Mouse (Mus musculus): Measurements from ENCODE around the gene Ppara. TPM values are rescaled to one million over a fixed set of nuclear protein-coding genes. Genes with fewer than 3 reads are reported as not detected.

Gene Ppara
- polyA plus RNA-seq, 1 experiment from 2014 or later = 18.2 TPM

DNA sequence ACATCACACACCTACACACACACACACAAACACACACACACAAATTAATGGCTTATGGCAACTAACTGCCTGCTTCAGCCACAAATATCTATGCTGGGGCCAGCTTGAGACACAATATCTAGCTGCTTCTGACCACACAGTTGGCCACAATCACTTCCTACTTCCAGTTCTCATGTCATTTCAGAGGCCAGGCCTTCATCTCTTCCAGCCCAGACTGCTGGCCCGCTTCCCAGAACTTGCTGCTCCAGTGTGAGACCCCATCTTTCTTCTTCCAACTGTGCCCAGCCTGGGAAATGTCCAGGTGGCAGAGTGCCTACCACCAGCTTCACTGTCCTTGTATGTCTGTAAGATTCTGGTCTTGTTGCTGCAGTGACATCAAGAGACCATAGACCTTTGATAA is 58.0 kb downstream of the Ppara start:
- 75% methylated on average over 1 of the region's 1 CpGs for WGBS
- H3K36me3 ChIP-seq = no peaks in the 10 kb centered on the region
- no peaks in the 10 kb centered on the region for H3K9me3 ChIP-seq
- no peak overlapping the region for H3K27ac ChIP-seq
- H3K9ac ChIP-seq = no peak overlapping the region
- no peak overlapping the region for H3K4me3 ChIP-seq (replicated peaks)
- ATAC-seq = no peak
- H3K4me1 ChIP-seq (replicated peaks) = no peaks in the 10 kb centered on the region
- H3K27me3 ChIP-seq (replicated peaks) = no peaks in the 10 kb centered on the region
- no peak overlapping the region for H3K4me2 ChIP-seq (replicated peaks)

GRCm38 (mm10) chr15:85795516-85795915 is 60.7 kb downstream of the Ppara start:
- Histone ChIP-seq H3K27me3 (replicated peaks) (no peaks in the 10 kb centered on the region), H3K4me2 (replicated peaks) (no peak overlapping the region), H3K4me3 (replicated peaks) (no peak overlapping the region), H3K36me3 (0 out of 2 replicates have a peak, but pooled peaks cover 3% of the 10 kb centered on the region), H3K4me1 (replicated peaks) (no peaks in the 10 kb centered on the region), H3K27ac (no peak overlapping the region), H3K9ac (no peak overlapping the region), H3K9me3 (no peaks in the 10 kb centered on the region)
- no peak for ATAC-seq
- WGBS = 79% methylated on average over 6 of the region's 6 CpGs

GRCm38 (mm10) chr15:85798676-85799075 is 63.9 kb downstream of the Ppara start:
- 93% methylated on average over 8 of the region's 8 CpGs for WGBS
- Histone ChIP-seq H3K4me3 (replicated peaks) (no peak overlapping the region), H3K36me3 (0 out of 2 replicates have a peak, but pooled peaks cover 3% of the 10 kb centered on the region), H3K4me2 (replicated peaks) (no peak overlapping the region), H3K9me3 (no peaks in the 10 kb centered on the region), H3K9ac (no peak overlapping the region), H3K27me3 (replicated peaks) (no peaks in the 10 kb centered on the region), H3K4me1 (replicated peaks) (no peaks in the 10 kb centered on the region), H3K27ac (no peak overlapping the region)
- ATAC-seq = no peak

- no peak for ATAC-seq
- WGBS = 83% methylated on average over 2 of the region's 2 CpGs
- Histone ChIP-seq H3K36me3 (0 out of 2 replicates have a peak, but pooled peaks cover 3% of the 10 kb centered on the region), H3K9me3 (no peaks in the 10 kb centered on the region), H3K4me3 (replicated peaks) (no peak overlapping the region), H3K27me3 (replicated peaks) (no peaks in the 10 kb centered on the region), H3K4me2 (replicated peaks) (no peak overlapping the region), H3K9ac (no peak overlapping the region), H3K27ac (no peak overlapping the region), H3K4me1 (replicated peaks) (no peaks in the 10 kb centered on the region)
These were observed 68.1 kb downstream of the Ppara start for GRCm38 (mm10) chr15:85802931-85803330.

DNA sequence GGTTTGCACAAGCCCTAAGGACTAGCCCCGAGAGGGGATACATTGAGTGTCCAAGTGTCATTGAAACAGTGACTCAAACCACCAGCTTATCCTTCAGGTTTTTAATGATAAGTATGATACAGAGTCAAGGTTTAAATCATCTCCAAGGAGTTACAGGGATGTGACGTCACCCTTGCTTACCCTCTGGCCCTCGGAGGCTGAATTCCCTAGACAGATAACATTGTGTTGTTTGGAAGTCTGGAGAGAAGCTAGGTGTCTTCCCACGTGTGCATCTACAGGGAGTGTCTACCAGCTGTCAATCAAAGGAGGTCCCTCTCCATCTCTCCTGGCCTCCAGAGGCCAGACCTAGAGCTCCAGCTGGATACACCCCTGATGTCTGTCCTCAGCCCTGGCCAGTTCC is 72.1 kb downstream of the Ppara start:
- 69% methylated on average over 4 of the region's 4 CpGs for WGBS
- H3K9me3 ChIP-seq = no peaks in the 10 kb centered on the region
- peaks cover 12% of the 10 kb centered on the region for H3K4me1 ChIP-seq (replicated peaks)
- no peaks in the 10 kb centered on the region for H3K36me3 ChIP-seq
- H3K27ac ChIP-seq = no peak overlapping the region
- H3K9ac ChIP-seq = no peak overlapping the region
- H3K4me3 ChIP-seq (replicated peaks) = no peak overlapping the region
- no peaks in the 10 kb centered on the region for H3K27me3 ChIP-seq (replicated peaks)
- H3K4me2 ChIP-seq (replicated peaks) = no peak overlapping the region
- no peak for ATAC-seq

DNA sequence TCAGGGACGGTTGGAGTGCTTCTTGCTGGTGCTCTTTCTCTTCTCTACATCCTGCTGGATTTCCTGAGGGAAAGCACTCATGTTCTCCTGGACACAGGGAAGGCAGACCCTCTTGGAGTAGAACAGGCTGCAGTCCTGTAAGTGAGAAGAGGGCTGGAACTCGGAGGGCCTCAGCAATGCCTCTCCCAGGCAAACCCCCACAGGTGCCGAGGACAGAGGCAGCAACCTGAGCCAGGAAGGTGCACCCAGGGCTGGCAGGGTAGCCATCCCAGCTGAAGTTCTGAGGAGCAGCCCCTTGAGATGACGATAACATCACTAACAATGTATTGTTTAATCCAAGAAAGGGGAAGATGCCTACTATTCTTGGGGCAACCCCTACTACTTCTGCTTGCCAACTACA is 72.6 kb downstream of the Ppara start:
- Histone ChIP-seq H3K4me1 (replicated peaks) (peaks cover 12% of the 10 kb centered on the region), H3K9me3 (no peaks in the 10 kb centered on the region), H3K36me3 (no peaks in the 10 kb centered on the region), H3K9ac (no peak overlapping the region), H3K4me2 (replicated peaks) (no peak overlapping the region), H3K4me3 (replicated peaks) (no peak overlapping the region), H3K27me3 (replicated peaks) (no peaks in the 10 kb centered on the region), H3K27ac (no peak overlapping the region)
- ATAC-seq = no peak
- WGBS = 84% methylated on average over 4 of the region's 4 CpGs

- H3K9ac ChIP-seq = no peak overlapping the region
- no peak overlapping the region for H3K4me2 ChIP-seq (replicated peaks)
- no peak overlapping the region for H3K27ac ChIP-seq
- ATAC-seq = no peak
- no peaks in the 10 kb centered on the region for H3K27me3 ChIP-seq (replicated peaks)
- no peaks in the 10 kb centered on the region for H3K9me3 ChIP-seq
- peaks cover 12% of the 10 kb centered on the region for H3K4me1 ChIP-seq (replicated peaks)
- 82% methylated on average over 6 of the region's 6 CpGs for WGBS
- H3K4me3 ChIP-seq (replicated peaks) = no peak overlapping the region
- no peaks in the 10 kb centered on the region for H3K36me3 ChIP-seq
These were observed 73.2 kb downstream of the Ppara start for GRCm38 (mm10) chr15:85808031-85808430.

GRCm38 (mm10) chr15:85808434-85808833 is 73.7 kb downstream of the Ppara start:
- H3K4me3 ChIP-seq (replicated peaks) = no peak overlapping the region
- ATAC-seq = no peak
- H3K4me2 ChIP-seq (replicated peaks) = no peak overlapping the region
- no peak overlapping the region for H3K9ac ChIP-seq
- peaks cover 12% of the 10 kb centered on the region for H3K4me1 ChIP-seq (replicated peaks)
- H3K9me3 ChIP-seq = no peaks in the 10 kb centered on the region
- H3K36me3 ChIP-seq = no peaks in the 10 kb centered on the region
- no peak overlapping the region for H3K27ac ChIP-seq
- H3K27me3 ChIP-seq (replicated peaks) = no peaks in the 10 kb centered on the region
- WGBS = 63% methylated on average over 8 of the region's 8 CpGs

- Histone ChIP-seq H3K27ac (no peak overlapping the region), H3K9me3 (no peaks in the 10 kb centered on the region), H3K36me3 (no peaks in the 10 kb centered on the region), H3K4me2 (replicated peaks) (no peak overlapping the region), H3K9ac (no peak overlapping the region), H3K27me3 (replicated peaks) (no peaks in the 10 kb centered on the region), H3K4me1 (replicated peaks) (peaks cover 12% of the 10 kb centered on the region), H3K4me3 (replicated peaks) (no peak overlapping the region)
- 87% methylated on average over 12 of the region's 12 CpGs for WGBS
- no peak for ATAC-seq
These were observed 74.3 kb downstream of the Ppara start for GRCm38 (mm10) chr15:85809091-85809490.

GRCm38 (mm10) chr15:85810462-85810805 is 75.7 kb downstream of the Ppara start:
- Histone ChIP-seq H3K36me3 (no peaks in the 10 kb centered on the region), H3K4me2 (replicated peaks) (peak overlapping the region; percentile 86), H3K27me3 (replicated peaks) (no peaks in the 10 kb centered on the region), H3K4me1 (replicated peaks) (peaks cover 12% of the 10 kb centered on the region), H3K27ac (peak overlapping the region; percentile 90; the same call in 1 of the 2 replicates), H3K9me3 (no peaks in the 10 kb centered on the region), H3K4me3 (replicated peaks) (peak overlapping the region; percentile 75), H3K9ac (0 out of 2 replicates have a peak overlapping the region, but pooled peaks have one; percentile 83)
- 67% methylated on average over 5 of the region's 5 CpGs for WGBS
- no peak for ATAC-seq

GRCm38 (mm10) chr15:85810806-85811521 is 76.2 kb downstream of the Ppara start:
- H3K9me3 ChIP-seq = no peaks in the 10 kb centered on the region
- no peaks in the 10 kb centered on the region for H3K36me3 ChIP-seq
- H3K4me1 ChIP-seq (replicated peaks) = peaks cover 12% of the 10 kb centered on the region
- peak overlapping the region; percentile 75 for H3K4me3 ChIP-seq (replicated peaks)
- 2% methylated on average over 36 of the region's 36 CpGs for WGBS
- peak; percentile 91 for ATAC-seq
- H3K9ac ChIP-seq = peak overlapping the region; percentile 83
- H3K27ac ChIP-seq = peak overlapping the region; percentile 90
- H3K4me2 ChIP-seq (replicated peaks) = peak overlapping the region; percentile 86
- H3K27me3 ChIP-seq (replicated peaks) = no peaks in the 10 kb centered on the region

GRCm38 (mm10) chr15:85811535-85812277 is 76.9 kb downstream of the Ppara start, which contains the start of gene Cdpf1:
Gene Cdpf1, minus strand, starts transcription at chr15:85811697.
- Histone ChIP-seq H3K9me3 (no peaks in the 10 kb centered on the region), H3K4me1 (replicated peaks) (peaks cover 12% of the 10 kb centered on the region), H3K9ac (peak within 1 kb of the TSS; percentile 83), H3K4me2 (replicated peaks) (peak within 1 kb of the TSS; percentile 86), H3K27me3 (replicated peaks) (no peaks in the 10 kb centered on the region), H3K27ac (peak within 1 kb of the TSS; percentile 90), H3K4me3 (replicated peaks) (peak within 1 kb of the TSS; percentile 75), H3K36me3 (no peaks in the 10 kb centered on the region)
- peak; percentile 97 for ATAC-seq
- WGBS = 2% methylated on average over 36 of the region's 36 CpGs

Measured in intestine, embryonic 15.5 days (tissue).